Mouse (Mus musculus) brain, embryonic 14.5 days (tissue): ENCODE data around the gene Arhgef2. TPM values are rescaled to one million over a fixed set of nuclear protein-coding genes. Genes with fewer than 3 reads are reported as not detected.
"Not testable (repeated sequence)": the region's sequence is repeated elsewhere in the genome, so short reads cannot be mapped to it uniquely, and the experiment has no call there.

Experiments
- DNase-seq: peaks from one replicate; pipeline ENCODE4 v3.0.0-alpha.2; 2011; ENCODE audit warnings: low read depth
- CTCF ChIP-seq: fragments of 200-500 bp; IDR thresholded peaks from 2 replicates; pipeline ENCODE4 v1.5.1; 2012; ENCODE audit warnings: inconsistent platforms, mild to moderate bottlenecking, moderate library complexity, borderline replicate concordance; ENCODE audit not compliant: insufficient read depth, insufficient read length; ENCODE audit errors: extremely low read depth
- POLR2A ChIP-seq: fragments of 200-500 bp; IDR thresholded peaks from 2 replicates; pipeline ENCODE4 v1.6.1; 2012; ENCODE audit warnings: mild to moderate bottlenecking, inconsistent platforms, borderline replicate concordance; ENCODE audit not compliant: poor library complexity, insufficient read depth, insufficient read length, severe bottlenecking; ENCODE audit errors: extremely low read depth
- polyA plus RNA-seq: library from polyadenylated mRNA; depleted of rRNA; stranded (reverse); fragments of >200 nt; gene quantifications from 2 replicates; pipeline ENCODE4 v1.2.3, GENCODE M21; 2012

Gene Arhgef2
- polyA plus RNA-seq, 1 experiment = 137 TPM

DNA sequence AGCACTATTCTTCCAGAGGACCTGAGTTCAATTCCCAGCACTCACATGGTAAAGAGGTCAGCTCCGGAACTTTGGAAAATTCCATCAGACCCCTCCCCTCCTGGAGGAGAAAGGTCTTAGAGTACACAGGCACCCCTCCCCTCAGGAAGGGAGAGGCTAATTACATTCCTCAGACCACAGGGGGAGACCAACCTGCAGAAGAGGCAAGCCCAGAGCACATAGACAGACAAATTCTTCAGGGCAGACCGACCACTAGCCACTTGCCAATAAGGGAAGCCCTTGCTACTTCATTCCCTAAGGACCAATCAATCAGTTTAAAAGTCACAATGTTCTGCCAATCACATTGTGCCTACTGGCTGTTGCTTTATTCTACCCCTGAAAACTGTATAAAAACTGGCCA, 32.9 kb upstream of the Arhgef2 start:
- no peak for DNase-seq
- TF ChIP-seq CTCF (no peak), POLR2A (no peak)

DNA sequence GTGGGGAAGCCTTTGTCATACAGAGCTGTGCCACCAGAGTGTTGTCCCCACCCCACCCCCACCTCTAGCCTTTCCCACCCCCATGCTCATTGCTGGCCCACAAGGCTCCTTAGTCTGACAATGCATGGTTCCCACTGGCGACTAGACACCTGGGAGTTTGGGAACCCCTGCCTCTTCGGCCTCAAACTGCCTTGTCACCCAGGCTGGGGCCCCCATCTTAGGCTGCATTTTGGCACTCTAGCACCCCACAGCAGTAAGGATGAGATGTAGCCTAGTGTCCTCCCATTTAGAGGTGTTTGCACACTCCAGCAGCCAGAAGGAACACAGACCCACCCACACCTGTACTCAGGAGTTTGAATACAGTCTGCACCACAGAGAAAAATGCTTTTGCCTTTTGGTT, 32.0 kb upstream of the Arhgef2 start:
- no peak for TF ChIP-seq CTCF
- no peak for TF ChIP-seq POLR2A
- DNase-seq = no peak

DNA sequence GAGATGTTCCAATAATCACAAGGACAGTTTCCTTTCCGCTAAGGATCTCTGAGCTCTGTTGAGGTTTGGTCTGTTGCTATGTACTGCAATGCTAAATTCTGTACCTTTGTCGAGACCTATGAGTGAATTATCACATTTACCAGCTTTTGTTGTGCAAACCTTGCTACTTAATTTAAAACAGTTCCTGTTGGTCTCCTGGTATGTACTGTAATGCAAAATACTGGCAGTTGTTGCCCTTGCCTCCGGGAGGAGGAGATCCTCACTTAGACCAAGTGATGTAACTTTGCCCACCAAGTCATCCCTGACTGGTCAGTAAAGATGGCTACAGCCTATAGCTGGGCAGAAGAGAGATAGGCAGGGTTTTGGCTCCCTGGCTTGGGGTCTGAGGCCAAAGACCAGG, 30.2 kb upstream of the Arhgef2 start, which contains the start of gene Ssr2:
TSS of gene Ssr2 (plus strand) at position 337 of the 400 bp plus-strand sequence.
- no peak for DNase-seq
- TF ChIP-seq POLR2A (no peak), CTCF (no peak)

DNA sequence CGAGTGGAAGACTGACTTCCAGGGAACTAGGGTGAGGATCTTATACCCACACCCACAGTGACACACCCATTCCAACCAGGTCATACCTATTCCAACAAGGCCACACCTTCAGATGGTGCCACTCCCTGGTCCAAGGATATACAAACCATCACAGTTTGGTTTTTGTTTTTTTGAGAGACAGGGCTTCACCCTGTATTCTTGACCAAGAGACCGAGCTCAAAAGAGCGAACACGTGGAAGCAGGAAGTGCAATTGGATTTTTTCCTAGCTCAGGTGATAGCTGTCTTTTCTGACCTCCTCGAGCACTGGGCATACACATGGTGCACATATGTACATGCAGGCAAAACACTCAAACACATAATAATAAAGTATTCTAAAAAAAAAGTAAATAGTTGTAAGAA, 27.9 kb upstream of the Arhgef2 start:
- DNase-seq = not testable (repeated sequence)

DNA sequence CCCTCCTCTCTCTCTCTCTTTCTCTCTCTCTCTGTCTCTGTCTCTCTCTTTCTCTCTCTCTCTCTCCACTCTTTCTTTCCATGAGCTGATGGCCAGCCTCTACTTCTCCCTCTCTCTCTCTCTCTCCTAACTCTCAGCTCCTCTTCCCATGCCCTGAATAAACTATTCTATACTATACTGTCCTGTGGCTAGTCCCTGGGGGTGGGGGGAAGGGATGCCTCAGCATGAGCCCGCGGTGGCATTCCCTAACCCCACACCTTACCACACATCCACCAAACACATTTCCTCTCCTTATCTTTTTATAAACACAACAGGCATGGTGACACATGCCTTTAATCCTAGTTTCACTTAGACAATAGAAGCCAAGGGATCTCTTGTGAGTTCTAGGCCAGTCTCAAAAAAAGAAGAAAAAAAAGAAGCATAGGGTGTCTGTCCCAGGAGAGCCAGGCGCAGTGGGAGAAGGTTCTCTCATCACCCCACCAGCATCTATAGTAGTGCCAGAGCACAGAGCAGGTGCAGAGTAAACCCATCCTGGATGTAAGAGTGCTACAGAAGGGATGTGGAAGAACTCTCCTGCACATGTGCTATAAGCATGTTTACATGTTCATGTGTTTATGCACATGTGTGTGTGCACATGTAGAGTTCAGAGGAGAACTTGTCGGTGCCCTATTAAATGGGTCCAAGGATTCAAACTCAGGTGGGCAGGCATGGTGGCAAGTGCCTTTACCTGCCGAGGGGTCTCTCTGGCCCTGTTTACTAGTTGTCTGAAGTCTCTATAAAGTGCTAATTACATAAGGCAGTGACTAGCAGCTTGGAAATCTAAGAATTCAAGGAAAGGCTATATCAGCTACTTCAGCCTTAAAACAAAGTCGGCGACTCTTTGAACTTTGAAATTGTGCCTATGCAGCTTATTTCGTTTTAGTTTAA, 27.0 kb upstream of the Arhgef2 start:
- DNase-seq = no peak
- no peak for TF ChIP-seq CTCF
- no peak for TF ChIP-seq POLR2A

DNA sequence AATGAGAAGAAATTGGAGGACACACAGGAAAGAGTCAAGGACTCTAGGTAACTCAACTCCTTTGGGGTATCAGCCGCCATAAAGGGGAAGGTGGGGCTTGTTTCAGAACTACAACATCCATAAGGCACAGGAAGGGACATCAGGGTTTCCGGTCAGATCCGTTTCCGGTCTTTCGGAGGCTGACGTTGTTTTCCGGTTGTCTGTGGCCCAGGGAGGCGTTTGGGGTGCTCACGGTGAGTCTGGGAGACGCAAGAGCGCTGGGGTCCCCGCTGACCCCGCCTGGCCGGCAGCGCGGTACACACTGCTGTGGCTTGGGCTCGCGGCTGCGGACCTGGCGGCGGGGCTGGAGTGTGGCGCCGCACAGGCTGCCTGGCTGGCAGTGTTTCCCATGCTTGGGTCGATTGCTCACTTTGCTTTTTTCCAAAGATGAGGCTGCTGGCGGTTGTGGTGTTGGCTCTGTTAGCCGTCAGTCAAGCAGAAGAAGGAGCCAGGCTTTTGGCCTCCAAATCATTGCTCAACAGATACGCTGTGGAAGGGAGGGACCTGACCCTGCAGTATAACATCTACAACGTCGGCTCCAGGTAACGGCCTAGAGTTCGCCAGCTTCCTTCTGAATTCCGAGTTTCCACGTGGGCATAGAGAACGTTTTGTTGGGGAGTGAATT, 26.2 kb upstream of the Arhgef2 start:
- DNase-seq = peak; percentile 95
- TF ChIP-seq POLR2A (peak; percentile 43; the same call in 1 of the 2 replicates), CTCF (no peak)

DNA sequence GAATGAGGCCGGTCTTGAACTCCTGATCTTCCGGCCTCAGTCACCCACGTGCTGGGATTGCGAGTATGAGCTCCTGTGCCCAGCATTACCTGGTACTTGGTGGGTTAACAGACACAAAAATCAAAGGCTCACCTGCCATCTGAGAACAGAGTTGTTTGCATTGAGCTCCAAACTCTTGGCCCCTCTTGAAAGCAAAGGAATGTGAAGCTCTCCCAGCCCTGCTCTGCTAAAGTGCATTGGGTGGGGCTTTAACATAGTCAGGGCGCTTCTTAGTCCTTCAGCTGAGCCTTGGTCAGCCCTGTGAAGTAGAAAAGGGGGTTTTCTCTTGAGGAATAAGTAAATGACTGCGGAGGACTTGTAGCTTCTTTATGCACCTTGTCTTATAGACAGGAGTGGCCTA, 20.0 kb upstream of the Arhgef2 start:
- TF ChIP-seq CTCF = no peak
- no peak for TF ChIP-seq POLR2A
- no peak for DNase-seq

DNA sequence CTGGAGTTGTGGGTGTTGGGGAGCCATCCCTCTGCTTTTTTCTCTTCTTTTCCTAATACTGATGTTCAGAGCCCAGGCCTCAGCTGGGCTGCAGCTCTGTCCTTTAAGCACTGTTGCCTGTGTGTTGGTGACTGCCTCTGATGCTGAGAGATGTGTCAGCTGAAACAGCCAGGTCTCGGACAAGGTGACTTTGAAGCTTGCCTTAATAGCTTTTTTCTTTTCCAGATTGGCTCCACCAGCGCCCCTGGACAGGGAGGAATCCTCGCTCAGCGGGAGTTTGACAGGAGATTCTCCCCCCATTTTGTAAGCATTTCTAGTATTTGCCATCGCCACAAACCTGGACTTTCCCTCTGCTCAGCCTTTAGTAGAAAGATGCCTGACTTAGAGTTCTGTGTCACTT, 19.1 kb upstream of the Arhgef2 start:
- no peak for DNase-seq
- TF ChIP-seq CTCF (no peak), POLR2A (no peak)

DNA sequence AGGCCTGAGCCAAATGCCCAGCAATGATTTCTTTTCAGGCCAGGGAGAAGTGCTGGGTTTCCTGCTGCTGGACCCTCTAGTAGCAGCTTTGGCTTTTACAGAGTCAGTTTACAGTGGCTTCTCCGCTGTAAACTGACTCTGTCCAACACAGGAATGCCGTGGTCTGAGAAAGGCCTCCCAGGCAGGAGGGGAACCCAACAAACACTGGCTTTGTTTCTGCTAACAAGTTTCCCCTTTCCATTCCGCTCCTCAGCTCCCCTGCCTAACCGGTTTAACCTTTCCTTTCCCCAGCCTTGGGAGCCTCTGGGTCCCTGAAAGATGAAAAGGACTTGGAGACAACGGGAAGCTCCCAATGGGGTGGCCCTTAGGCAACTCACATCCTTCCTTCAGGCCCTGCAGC, 15.5 kb upstream of the Arhgef2 start:
- TF ChIP-seq POLR2A = no peak
- TF ChIP-seq CTCF = no peak

DNA sequence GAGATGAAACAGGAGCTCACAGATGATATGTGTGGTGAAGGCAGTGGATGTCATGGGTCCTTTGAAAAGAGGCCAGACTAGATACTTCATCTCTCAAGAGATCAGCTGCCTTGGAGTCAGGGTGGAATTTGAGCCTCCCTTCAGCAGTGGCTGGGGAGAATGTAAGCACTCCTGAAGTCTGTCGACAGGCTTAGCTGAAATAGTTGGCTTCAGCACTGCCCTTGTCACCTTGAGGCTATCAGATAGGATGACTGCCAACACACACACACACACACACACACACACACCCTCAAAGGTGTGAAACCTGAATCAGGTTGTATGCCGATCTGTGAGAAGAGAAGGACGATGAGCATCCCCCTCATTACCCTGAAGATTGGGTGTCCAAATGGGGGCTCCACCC, 14.7 kb upstream of the Arhgef2 start:
- no peak for TF ChIP-seq POLR2A
- no peak for TF ChIP-seq CTCF
- no peak for DNase-seq

More for the DNA sequence above, 15.5 kb upstream of the Arhgef2 start:
- no peak for DNase-seq

DNA sequence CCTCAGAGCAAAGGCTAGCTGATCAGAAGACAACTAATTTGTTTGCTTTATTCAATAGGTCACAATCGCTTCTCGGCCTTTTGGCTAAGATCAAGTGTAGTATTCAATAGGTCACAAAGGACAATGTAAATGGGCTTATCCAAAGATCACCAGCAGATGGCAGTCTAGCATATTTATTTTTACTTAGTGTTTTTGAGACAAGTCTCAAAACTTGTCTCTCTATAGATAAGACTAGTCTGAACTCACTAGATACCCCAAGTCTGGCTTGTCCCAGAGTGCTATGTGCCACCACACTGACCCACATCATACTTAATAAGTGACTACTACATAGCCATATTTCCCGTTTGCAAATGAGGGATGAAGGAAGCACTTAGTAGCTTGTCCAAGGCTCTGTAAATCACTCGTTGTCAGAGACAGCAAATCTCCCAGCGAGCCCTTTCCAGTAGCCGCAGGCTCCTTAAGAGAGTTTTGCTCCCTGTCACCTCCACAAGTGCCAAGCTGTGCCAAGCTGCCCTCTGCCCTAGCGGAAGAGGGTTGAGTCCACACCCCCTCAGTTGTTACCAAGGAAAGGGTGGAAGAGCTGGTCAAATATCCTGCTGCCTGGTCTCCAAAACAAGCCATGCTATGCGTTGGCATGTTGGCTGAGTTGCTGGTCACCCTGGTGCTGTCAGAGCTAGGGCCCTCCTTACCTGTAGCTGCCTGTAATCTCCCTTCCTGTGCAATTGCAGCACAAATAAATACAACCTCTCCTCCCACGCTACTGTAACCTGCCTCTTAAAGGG, 13.6 kb upstream of the Arhgef2 start:
- TF ChIP-seq CTCF (peak; percentile 26; the same call in 1 of the 2 replicates), POLR2A (no peak)
- DNase-seq = peak; percentile 82

DNA sequence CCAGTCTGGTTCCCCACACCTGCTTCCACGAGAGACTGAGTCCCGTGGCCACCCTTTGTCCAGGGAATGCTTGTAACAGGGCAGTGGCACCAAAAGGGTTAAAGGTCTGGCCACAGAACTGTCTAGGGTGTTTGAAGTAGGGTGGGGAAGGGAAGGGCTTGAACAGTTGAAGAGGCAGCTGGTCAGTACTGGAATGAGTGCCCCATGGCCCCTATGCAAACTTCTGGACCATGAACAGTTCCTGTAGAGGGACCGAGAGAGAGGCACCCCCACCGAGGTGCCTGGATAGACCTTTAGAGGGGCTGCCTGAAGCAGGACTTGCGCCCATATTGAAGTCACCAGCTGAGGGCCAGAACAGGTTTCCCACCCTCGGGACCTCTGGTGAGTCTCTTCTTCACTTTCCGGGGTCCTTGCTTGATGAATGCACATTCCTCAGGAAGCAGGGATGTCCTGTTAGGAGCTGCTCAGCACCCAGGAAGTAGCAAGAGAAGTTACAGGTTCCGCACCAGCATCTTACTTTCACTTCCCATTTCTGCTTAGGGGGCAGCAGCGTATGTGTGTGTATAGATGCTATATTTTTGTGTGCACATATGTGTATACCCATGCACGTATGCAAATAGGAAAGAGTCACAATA, 12.7 kb upstream of the Arhgef2 start:
- no peak for DNase-seq

More for the DNA sequence above, 12.7 kb upstream of the Arhgef2 start:
- TF ChIP-seq POLR2A = no peak
- TF ChIP-seq CTCF = no peak
